Mouse (Mus musculus) C2C12 (cell line): Measurements from ENCODE around the gene Gm1113. TPM values are rescaled to one million over a fixed set of nuclear protein-coding genes. Genes with fewer than 3 reads are reported as not detected.

Source experiments
- H3K27me3 ChIP-seq: one replicate; pipeline ENCODE4 v1.6.1; 2011; ENCODE audit not compliant: control insufficient read depth, insufficient read depth, insufficient read length
- H3K36me3 ChIP-seq: one replicate; pipeline ENCODE4 v1.6.1; 2011; ENCODE audit not compliant: control insufficient read depth, insufficient read depth
- H3K4me3 ChIP-seq: one replicate; pipeline ENCODE4 v1.5.1; 2011; ENCODE audit warnings: mild to moderate bottlenecking, control low read depth; ENCODE audit not compliant: poor library complexity, insufficient read depth, severe bottlenecking
- H3K79me2 ChIP-seq: one replicate; pipeline ENCODE4 v1.6.1; 2011; ENCODE audit not compliant: control insufficient read depth, insufficient read depth
- H3K79me3 ChIP-seq: one replicate; pipeline ENCODE4 v1.6.1; 2011; ENCODE audit warnings: low read depth, control low read depth
- H3ac ChIP-seq: one replicate; pipeline ENCODE3; 2011; ENCODE audit warnings: low read depth; ENCODE audit not compliant: control insufficient read depth, insufficient read length
- CEBPB ChIP-seq: IDR thresholded peaks from one replicate; pipeline ENCODE4 v1.6.1; 2011; ENCODE audit warnings: low read depth, mild to moderate bottlenecking, control low read depth, moderate library complexity
- CTCF ChIP-seq: IDR thresholded peaks from one replicate; pipeline ENCODE4 v1.5.1; 2011; ENCODE audit not compliant: control insufficient read depth, insufficient read depth, insufficient read length
- FOSL1 ChIP-seq: IDR thresholded peaks from one replicate; pipeline ENCODE4 v1.8.0; 2011; ENCODE audit warnings: mild to moderate bottlenecking, low read length; ENCODE audit not compliant: poor library complexity, insufficient read depth, severe bottlenecking
- MAX ChIP-seq: IDR thresholded peaks from one replicate; pipeline ENCODE4 v1.6.1; 2011; ENCODE audit warnings: mild to moderate bottlenecking, control low read depth
- MYOD1 ChIP-seq: IDR thresholded peaks from one replicate; pipeline ENCODE4 v1.6.1; 2011; ENCODE audit warnings: low read depth; ENCODE audit not compliant: control insufficient read depth, insufficient read length
- MYOG ChIP-seq: IDR thresholded peaks from one replicate; pipeline ENCODE4 v1.6.1; 2011; ENCODE audit not compliant: control insufficient read depth, insufficient read length; ENCODE audit errors: extremely low read depth
- USF1 ChIP-seq: IDR thresholded peaks from one replicate; pipeline ENCODE4 v1.6.1; 2011; ENCODE audit warnings: low read depth, mild to moderate bottlenecking, control low read depth, moderate library complexity
- polyA plus RNA-seq: library from polyadenylated mRNA; unstranded; fragments of >200 nt; fragmentation: generic; extraction: Trizol; gene quantifications from one replicate; pipeline ENCODE4 v1.2.1, GENCODE M21; 2012; ENCODE audit warnings: missing spikeins

Gene Gm1113
- polyA plus RNA-seq, 1 experiment = 0.02 TPM

DNA sequence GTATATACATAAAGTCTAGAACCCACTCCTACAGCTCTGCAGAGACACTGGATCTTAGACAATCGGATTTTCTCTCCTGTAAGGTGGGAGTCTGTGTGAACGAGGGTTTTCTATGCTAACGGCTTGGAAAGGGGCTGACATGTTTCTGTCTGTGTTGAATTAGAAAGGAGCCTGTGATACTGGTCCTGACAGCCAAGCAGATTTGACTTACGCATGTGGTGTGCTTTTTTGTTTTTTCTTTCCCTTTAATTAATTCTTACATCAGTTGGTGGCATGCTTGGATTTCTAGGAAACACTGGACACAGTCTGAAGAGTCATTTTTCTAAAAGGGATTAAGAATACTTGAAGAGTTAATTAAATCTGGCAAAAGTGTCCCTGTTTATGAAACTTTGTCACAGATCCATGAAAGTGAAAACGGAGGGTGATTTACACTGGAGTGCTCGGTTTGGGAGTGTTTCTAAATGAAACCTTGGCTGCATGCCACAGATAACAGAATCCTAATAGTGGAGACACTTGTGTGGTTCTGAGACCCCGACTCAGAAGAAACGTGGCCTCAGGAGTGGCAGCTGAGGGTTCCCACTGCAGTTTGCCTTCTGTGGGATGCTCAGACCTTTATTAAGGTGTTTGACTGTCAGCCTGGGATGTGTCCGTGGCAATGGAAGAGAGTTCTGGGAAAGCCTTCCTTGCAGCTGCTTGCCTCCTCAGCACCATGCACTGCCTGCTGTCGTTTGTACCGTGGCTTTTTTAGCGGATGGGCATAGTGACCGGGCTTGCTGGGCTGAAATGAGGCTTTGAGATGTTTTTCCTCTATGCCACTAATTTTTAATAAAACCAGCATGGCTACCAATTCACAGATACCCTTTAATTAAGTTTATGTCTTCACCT lies 35.8 kb downstream of the Gm1113 start:
- no peak overlapping the region for H3K4me3 ChIP-seq
- no peaks in the 10 kb centered on the region for H3K79me3 ChIP-seq
- H3K27me3 ChIP-seq = no peaks in the 10 kb centered on the region
- no peaks in the 10 kb centered on the region for H3K79me2 ChIP-seq
- H3K36me3 ChIP-seq = peaks cover 53% of the 10 kb centered on the region
- TF ChIP-seq MYOG (no peak), CTCF (no peak), CEBPB (no peak), FOSL1 (no peak), MAX (no peak), MYOD1 (no peak), USF1 (no peak)
- H3ac ChIP-seq = no peak overlapping the region

DNA sequence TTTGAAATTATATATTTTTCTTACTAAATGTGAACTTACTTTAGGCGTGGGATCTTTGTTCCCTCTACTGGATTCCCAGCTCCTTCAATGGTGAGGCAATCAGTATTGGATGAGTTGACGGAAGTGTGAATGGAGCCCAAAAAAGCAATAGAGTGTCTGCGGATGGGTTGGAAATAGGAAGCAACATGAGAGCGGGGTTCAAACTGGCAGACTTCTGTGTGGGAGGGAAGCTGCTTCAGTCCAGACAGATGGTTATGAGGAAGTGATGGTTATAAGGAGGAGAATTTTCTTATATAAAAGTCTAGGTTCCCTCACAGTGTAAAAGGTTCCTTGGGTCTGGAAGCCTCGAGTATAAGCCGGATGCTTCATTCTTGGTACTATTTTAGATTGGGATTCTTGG lies 38.6 kb downstream of the Gm1113 start:
- Histone ChIP-seq H3K4me3 (no peak overlapping the region), H3K79me3 (no peaks in the 10 kb centered on the region), H3K79me2 (no peaks in the 10 kb centered on the region), H3ac (no peak overlapping the region), H3K27me3 (no peaks in the 10 kb centered on the region), H3K36me3 (peaks cover 49% of the 10 kb centered on the region)
- TF ChIP-seq MYOG = no peak
- TF ChIP-seq MYOD1 = no peak
- no peak for TF ChIP-seq CTCF
- TF ChIP-seq USF1 = no peak
- TF ChIP-seq CEBPB = no peak
- no peak for TF ChIP-seq MAX
- TF ChIP-seq FOSL1 = no peak

DNA sequence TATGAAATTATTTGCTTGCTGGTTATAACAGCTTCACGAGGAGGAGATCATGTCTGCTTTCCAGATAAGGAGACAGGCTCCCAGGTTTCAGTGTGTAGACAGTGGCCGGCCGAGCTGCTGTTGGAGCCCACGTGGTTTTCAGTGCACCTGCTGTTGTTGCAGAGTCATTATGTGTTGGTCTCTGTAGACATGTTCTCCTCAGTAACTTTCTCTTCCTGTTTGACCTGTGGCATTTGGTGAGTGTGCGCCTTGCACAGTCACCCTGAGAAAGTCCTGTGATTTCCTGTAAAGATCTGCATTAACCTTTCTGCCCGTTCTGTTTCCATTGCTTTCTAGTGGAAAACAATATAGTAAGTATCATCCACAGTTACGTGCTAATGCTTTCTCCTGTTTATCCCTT lies 42.7 kb downstream of the Gm1113 start:
- Histone ChIP-seq H3K79me3 (no peaks in the 10 kb centered on the region), H3K36me3 (peaks cover 59% of the 10 kb centered on the region)

DNA sequence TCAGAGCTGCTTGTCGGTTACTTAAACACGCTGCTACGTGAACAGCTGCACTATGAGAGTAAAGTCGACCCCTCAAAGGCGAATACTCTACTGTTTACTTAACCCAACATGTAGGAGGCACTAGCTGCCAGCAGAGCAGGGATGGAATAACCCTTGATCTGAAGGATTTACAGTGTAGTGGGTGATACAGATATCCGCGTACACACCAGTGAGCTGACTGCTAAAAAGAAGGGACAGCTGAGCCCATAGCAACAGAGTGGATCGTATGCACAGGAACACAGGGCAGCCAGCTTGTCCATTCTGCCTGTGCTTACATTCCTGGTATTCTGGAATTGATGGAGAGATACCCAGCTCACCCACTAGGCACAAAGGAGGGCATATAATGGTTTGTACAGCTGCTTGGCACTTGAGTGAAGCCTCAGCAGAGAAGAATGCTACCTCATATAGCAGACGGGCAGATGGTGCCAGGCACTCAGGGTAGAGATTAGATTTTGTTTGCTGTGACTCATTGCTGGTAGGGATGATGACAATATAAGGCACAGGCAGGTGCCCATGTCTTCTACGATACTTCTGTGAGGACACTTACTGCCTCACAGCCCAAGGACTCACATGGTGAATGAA lies 43.9 kb downstream of the Gm1113 start:
- H3K4me3 ChIP-seq = no peak overlapping the region

More for the DNA sequence above, 42.7 kb downstream of the Gm1113 start:
- Histone ChIP-seq H3K4me3 (no peak overlapping the region), H3K27me3 (no peaks in the 10 kb centered on the region), H3ac (no peak overlapping the region), H3K79me2 (no peaks in the 10 kb centered on the region)
- TF ChIP-seq MAX (no peak), CTCF (no peak), USF1 (no peak), MYOG (no peak), FOSL1 (no peak), MYOD1 (no peak), CEBPB (no peak)

DNA sequence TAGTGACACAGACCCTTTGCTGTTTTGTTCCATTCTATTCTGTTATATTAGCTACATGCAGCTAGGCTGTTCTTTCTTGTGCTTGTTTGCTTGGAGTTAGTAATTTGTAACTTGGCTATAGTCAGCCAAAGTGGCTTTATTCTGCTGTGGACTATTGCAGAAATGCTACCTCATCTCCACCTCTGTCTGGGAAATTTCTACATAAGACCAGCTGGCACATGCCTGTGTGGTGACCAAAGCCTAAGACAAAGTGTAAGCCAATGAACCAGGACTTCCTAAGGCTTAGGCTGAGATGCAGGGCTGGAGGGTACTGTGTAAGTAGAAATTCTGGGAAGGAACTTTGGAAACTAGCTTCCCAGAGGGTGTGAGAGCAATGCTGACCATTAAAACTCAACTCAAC lies 49.2 kb downstream of the Gm1113 start:
- Histone ChIP-seq H3K27me3 (no peaks in the 10 kb centered on the region), H3K4me3 (no peak overlapping the region), H3K79me2 (peaks cover 49% of the 10 kb centered on the region), H3ac (no peak overlapping the region), H3K79me3 (peaks cover 29% of the 10 kb centered on the region), H3K36me3 (peaks cover 43% of the 10 kb centered on the region)
- no peak for TF ChIP-seq MAX
- no peak for TF ChIP-seq CTCF
- no peak for TF ChIP-seq MYOD1
- no peak for TF ChIP-seq FOSL1
- TF ChIP-seq USF1 = no peak

More for the DNA sequence above, 43.9 kb downstream of the Gm1113 start:
- TF ChIP-seq USF1 = no peak
- peak; percentile 91 for TF ChIP-seq MYOD1
- peak; percentile 48 for TF ChIP-seq FOSL1
- Histone ChIP-seq H3K79me2 (peaks cover 10% of the 10 kb centered on the region), H3K79me3 (peaks cover 5% of the 10 kb centered on the region), H3ac (no peak overlapping the region), H3K27me3 (no peaks in the 10 kb centered on the region), H3K36me3 (peaks cover 54% of the 10 kb centered on the region)

DNA sequence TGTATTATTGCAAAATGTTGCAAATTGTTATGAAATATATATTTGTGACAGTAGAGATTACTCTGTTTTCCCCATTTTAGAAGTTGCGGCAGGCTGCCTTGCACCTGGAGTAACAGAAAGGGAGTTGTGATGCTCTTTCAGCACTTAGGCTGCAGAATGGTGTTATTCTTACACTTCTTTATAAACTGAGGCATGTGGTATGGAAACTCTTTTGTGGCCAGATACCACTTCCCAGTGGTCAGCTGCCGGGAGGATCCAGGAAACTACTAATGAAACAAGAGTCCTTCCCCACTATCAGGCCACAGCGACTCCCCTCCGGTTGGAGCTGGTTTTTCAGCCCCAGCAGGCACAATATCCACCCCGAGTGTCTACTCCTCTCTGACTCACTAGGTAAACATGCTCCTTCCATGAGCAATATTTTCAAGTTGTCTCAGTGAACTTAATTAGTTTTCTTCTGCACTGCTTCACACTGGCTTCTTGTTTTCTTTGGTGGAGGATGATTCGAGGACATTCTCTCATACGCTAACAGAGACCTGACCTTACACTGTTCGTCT lies 50.7 kb downstream of the Gm1113 start:
- Histone ChIP-seq H3K4me3 (no peak overlapping the region), H3K36me3 (peaks cover 53% of the 10 kb centered on the region), H3ac (no peak overlapping the region), H3K79me3 (peaks cover 29% of the 10 kb centered on the region), H3K27me3 (no peaks in the 10 kb centered on the region), H3K79me2 (peaks cover 54% of the 10 kb centered on the region)
- TF ChIP-seq CEBPB (no peak), MAX (peak; percentile 60), CTCF (no peak), MYOD1 (no peak), USF1 (peak; percentile 31), FOSL1 (peak; percentile 73)
